Mouse (Mus musculus) heart, postnatal 0 days (tissue): ENCODE data around the gene Fig4.

Experiments used
- CTCF ChIP-seq: IDR thresholded peaks from 2 replicates; pipeline ENCODE4 v1.5.1; 2016; ENCODE audit warnings: antibody characterized with exemption, control low read depth, low read depth
- EP300 ChIP-seq: IDR thresholded peaks from 2 replicates; pipeline ENCODE4 v1.6.1; 2016; ENCODE audit warnings: antibody characterized with exemption, low read depth

GRCm38 (mm10) chr10:41223499-41223898 is 79.6 kb downstream of the Fig4 start:
- TF ChIP-seq CTCF (no peak), EP300 (no peak)
